Comparison of ENCODE assay signal across 8 mouse cellular contexts in genomic region chr11:100355972-100356818, GRCm38 (mm10). TPM values are rescaled to one million over a fixed set of nuclear protein-coding genes. Genes with fewer than 3 reads are reported as not detected.
DNase-seq lines count a peak whose midpoint lies in the region; ATAC-seq and TF ChIP-seq lines count a peak whose summit lies in the region.

Gene Hap1 (minus strand): TSS chr11:100356128.

- H3K9me3 ChIP-seq in embryonic facial prominence, embryonic 14.5 days (ENCODE audit: control insufficient read depth, low read length): no peaks in the 10 kb centered on the region
- H3K9me3 ChIP-seq in heart, embryonic 13.5 days: no peaks in the 10 kb centered on the region
- no peaks in the 10 kb centered on the region for H3K9me3 ChIP-seq in kidney, embryonic 16.5 days (ENCODE audit: low read length)
- no peaks in the 10 kb centered on the region for H3K9me3 ChIP-seq in liver, embryonic 11.5 days (ENCODE audit: control insufficient read depth, low read length)

- H3K27ac ChIP-seq in embryonic facial prominence, embryonic 14.5 days (replicated peaks; ENCODE audit: low read depth, low read length): no peak within 1 kb of the TSS
- H3K27ac ChIP-seq in heart, embryonic 13.5 days (replicated peaks): no peak within 1 kb of the TSS
- H3K27ac ChIP-seq in kidney, embryonic 16.5 days (ENCODE audit: low read length): no peak within 1 kb of the TSS
- H3K27ac ChIP-seq in liver, embryonic 11.5 days (ENCODE audit: low read depth, low read length): no peak within 1 kb of the TSS

- H3K36me3 ChIP-seq in C2C12 (ENCODE audit: control insufficient read depth, insufficient read depth): no peaks in the 10 kb centered on the region
- H3K36me3 ChIP-seq in embryonic facial prominence, embryonic 14.5 days (ENCODE audit: control insufficient read depth, insufficient read depth, low read length): no peaks in the 10 kb centered on the region
- H3K36me3 ChIP-seq in heart, embryonic 13.5 days: no peaks in the 10 kb centered on the region
- no peaks in the 10 kb centered on the region for H3K36me3 ChIP-seq in kidney, embryonic 16.5 days (ENCODE audit: insufficient read depth, low read length)
- no peaks in the 10 kb centered on the region for H3K36me3 ChIP-seq in liver, embryonic 11.5 days (ENCODE audit: control insufficient read depth, insufficient read depth, low read length)

- ATAC-seq in embryonic facial prominence, embryonic 14.5 days (ENCODE audit: low read depth): peak; percentile 72
- peak; percentile 34; the same call in 1 of the 2 replicates for ATAC-seq in heart, embryonic 13.5 days (ENCODE audit: extremely low read depth, insufficient number of reproducible peaks, low FRiP score, low TSS enrichment)
- peak; percentile 55; the same call in 1 of the 2 replicates for ATAC-seq in kidney, embryonic 16.5 days (ENCODE audit: low FRiP score, low TSS enrichment)
- ATAC-seq in liver, embryonic 11.5 days (replicated peaks; ENCODE audit: low FRiP score): peak; percentile 37
- ATAC-seq in monocyte, adult 5-6 weeks (replicated peaks; ENCODE audit: insufficient number of reproducible peaks, low FRiP score, low TSS enrichment, poor library complexity, severe bottlenecking): 0 out of 2 replicates have a peak, but pooled peaks have one; percentile 32

- H3K27me3 ChIP-seq in C2C12 (ENCODE audit: control insufficient read depth, insufficient read depth, insufficient read length): peaks cover 13% of the 10 kb centered on the region
- peaks cover 59% of the 10 kb centered on the region for H3K27me3 ChIP-seq in embryonic facial prominence, embryonic 14.5 days (replicated peaks; ENCODE audit: control insufficient read depth, insufficient read depth, low read length)
- peaks cover 88% of the 10 kb centered on the region for H3K27me3 ChIP-seq in heart, embryonic 13.5 days (replicated peaks)
- H3K27me3 ChIP-seq in kidney, embryonic 16.5 days (ENCODE audit: insufficient read depth, low read length): peaks cover 46% of the 10 kb centered on the region
- H3K27me3 ChIP-seq in liver, embryonic 11.5 days (replicated peaks; ENCODE audit: control insufficient read depth, insufficient read depth, low read length): peaks cover 83% of the 10 kb centered on the region

- H3K4me3 ChIP-seq in C2C12 (ENCODE audit: insufficient read depth, poor library complexity, severe bottlenecking): peak within 1 kb of the TSS; percentile 43
- peak within 1 kb of the TSS; percentile 52 for H3K4me3 ChIP-seq in embryonic facial prominence, embryonic 14.5 days (ENCODE audit: low read depth, low read length)
- peak within 1 kb of the TSS; percentile 66 for H3K4me3 ChIP-seq in heart, embryonic 13.5 days
- peak within 1 kb of the TSS; percentile 73 for H3K4me3 ChIP-seq in kidney, embryonic 16.5 days (ENCODE audit: low read length)
- peak within 1 kb of the TSS; percentile 65 for H3K4me3 ChIP-seq in liver, embryonic 11.5 days (ENCODE audit: low read depth, low read length)

- H3K4me1 ChIP-seq in embryonic facial prominence, embryonic 14.5 days (ENCODE audit: control insufficient read depth, insufficient read depth, low read length): 0 out of 2 replicates have a peak, but pooled peaks cover 6% of the 10 kb centered on the region
- peaks cover 6% of the 10 kb centered on the region for H3K4me1 ChIP-seq in heart, embryonic 13.5 days
- peaks cover 9% of the 10 kb centered on the region for H3K4me1 ChIP-seq in kidney, embryonic 16.5 days (ENCODE audit: insufficient read depth, low read length)
- H3K4me1 ChIP-seq in liver, embryonic 11.5 days (replicated peaks; ENCODE audit: control insufficient read depth, insufficient read depth, low read length): peaks cover 3% of the 10 kb centered on the region; the same call in 1 of the 2 replicates

- H3K79me3 ChIP-seq in C2C12 (ENCODE audit: low read depth): no peaks in the 10 kb centered on the region

- no peaks in the 10 kb centered on the region for H3K79me2 ChIP-seq in C2C12 (ENCODE audit: control insufficient read depth, insufficient read depth)

- WGBS in embryonic facial prominence, embryonic 14.5 days: 2% methylated on average over 46 of the region's 49 CpGs
- 3% methylated on average over 49 of the region's 49 CpGs for WGBS in heart, embryonic 13.5 days
- 1% methylated on average over 49 of the region's 49 CpGs for WGBS in kidney, embryonic 16.5 days
- WGBS in liver, embryonic 11.5 days: 3% methylated on average over 49 of the region's 49 CpGs

- DNase-seq in adrenal gland, postnatal 36 days: peak; percentile 81 to 87
- DNase-seq in embryonic facial prominence, embryonic 14.5 days (ENCODE audit: low spot score): peak; percentile 82
- peak; percentile 77 for DNase-seq in liver, embryonic 11.5 days (ENCODE audit: low spot score)
- peak; percentile 34 to 74 for DNase-seq in spleen, postnatal 4 days (ENCODE audit: low spot score in 2 of 2)

- H3K4me2 ChIP-seq in embryonic facial prominence, embryonic 14.5 days (ENCODE audit: low read depth, low read length): peak within 1 kb of the TSS; percentile 98
- H3K4me2 ChIP-seq in heart, embryonic 13.5 days: peak within 1 kb of the TSS; percentile 100
- H3K4me2 ChIP-seq in kidney, embryonic 16.5 days (replicated peaks; ENCODE audit: low read depth, low read length): peak within 1 kb of the TSS; percentile 99
- peak within 1 kb of the TSS; percentile 99 for H3K4me2 ChIP-seq in liver, embryonic 11.5 days

- peak within 1 kb of the TSS; percentile 69 for H3ac ChIP-seq in C2C12 (ENCODE audit: control insufficient read depth, insufficient read length, low read depth)

- H3K9ac ChIP-seq in embryonic facial prominence, embryonic 14.5 days (ENCODE audit: low read depth, low read length): peak within 1 kb of the TSS; percentile 61
- peak within 1 kb of the TSS; percentile 83 for H3K9ac ChIP-seq in heart, embryonic 13.5 days
- peak within 1 kb of the TSS; percentile 59 for H3K9ac ChIP-seq in kidney, embryonic 16.5 days (replicated peaks; ENCODE audit: low read length)
- H3K9ac ChIP-seq in liver, embryonic 11.5 days (ENCODE audit: low read depth, low read length): peak within 1 kb of the TSS; percentile 50

- TF ChIP-seq CTCF in C2C12 (IDR thresholded peaks at IDR 0.05; ENCODE audit: control insufficient read depth, insufficient read depth, insufficient read length): no peak

TF ChIP-seq in C2C12, 6 proteins besides CTCF, POLR2A, EP300 and RAD21:
- TF ChIP-seq MYOG (IDR thresholded peaks at IDR 0.05; ENCODE audit: control insufficient read depth, extremely low read depth, insufficient read length) (no peak), MAX (IDR thresholded peaks at IDR 0.05) (no peak), FOSL1 (IDR thresholded peaks at IDR 0.05; ENCODE audit: insufficient read depth, low read length, poor library complexity, severe bottlenecking) (no peak), USF1 (IDR thresholded peaks at IDR 0.05; ENCODE audit: low read depth) (no peak), CEBPB (IDR thresholded peaks at IDR 0.05; ENCODE audit: low read depth) (no peak), MYOD1 (IDR thresholded peaks at IDR 0.05; ENCODE audit: control insufficient read depth, insufficient read length, low read depth) (no peak)

RNA-seq across cellular contexts. Expression of gene Hap1, which starts in this region (rescaled TPM):
- 1.9 TPM for polyA plus RNA-seq in C2C12 (2012; fragmentation: generic; extraction: Trizol)
- total RNA-seq in adrenal gland, postnatal 36 days (2021): 10 to 100 TPM; 36.0 to 43.8 TPM
- polyA plus RNA-seq in embryonic facial prominence, embryonic 14.5 days (2014; fragmentation: Nextera tagmentation; extraction: Ambion mirVana): 3.2 and 4.4 TPM in 2 replicates
- 8.0 and 9.3 TPM in 2 replicates for polyA plus RNA-seq in heart, embryonic 13.5 days (2015; fragmentation: Nextera tagmentation; extraction: Ambion mirVana)
- polyA plus RNA-seq in kidney, embryonic 16.5 days (2015; fragmentation: Nextera tagmentation; extraction: Ambion mirVana): 15.5 and 18.6 TPM in 2 replicates
- polyA plus RNA-seq in liver, embryonic 11.5 days (2014; fragmentation: Nextera tagmentation; extraction: Ambion mirVana): 0.82 and 1.5 TPM in 2 replicates
- total RNA-seq in monocyte, adult 5-6 weeks (2017): 1.3 to 2.7 TPM in 2 of 3 replicates, not detected in the other
